Mouse (Mus musculus) forebrain, postnatal 0 days (tissue): ENCODE data around the gene Olfr1131. TPM values are rescaled to one million over a fixed set of nuclear protein-coding genes. Genes with fewer than 3 reads are reported as not detected.
"Not testable (repeated sequence)": the region's sequence is repeated elsewhere in the genome, so short reads cannot be mapped to it uniquely, and the experiment has no call there.

ENCODE experiments used
- ATAC-seq: fragments of 200-750 bp; cut with Nextera tagmentation; 2 replicates; pipeline ENCODE4 v1.8.0; 2017; ENCODE audit warnings: mild to moderate bottlenecking, moderate library complexity
- DNase-seq: peaks from one replicate; pipeline ENCODE4 v3.0.0-alpha.2; 2015
- H3K27ac ChIP-seq: fragments of 300-500 bp; sonication (generic); 2 replicates; pipeline ENCODE4 v1.5.1; 2014; ENCODE audit warnings: low read depth, mild to moderate bottlenecking, antibody characterized with exemption, low read length, moderate library complexity, mixed read lengths
- H3K27me3 ChIP-seq: fragments of 300-500 bp; sonication (generic); 2 replicates; pipeline ENCODE4 v1.6.1; 2014; ENCODE audit warnings: mild to moderate bottlenecking, low read length, mixed read lengths; ENCODE audit not compliant: insufficient read depth
- H3K36me3 ChIP-seq: fragments of 300-500 bp; sonication (generic); 2 replicates; pipeline ENCODE4 v1.6.1; 2014; ENCODE audit warnings: mild to moderate bottlenecking, moderate library complexity; ENCODE audit not compliant: insufficient read depth
- H3K4me1 ChIP-seq: fragments of 300-500 bp; sonication (generic); 2 replicates; pipeline ENCODE4 v1.6.1; 2014; ENCODE audit warnings: antibody characterized with exemption; ENCODE audit not compliant: insufficient read depth
- H3K4me2 ChIP-seq: fragments of 300-500 bp; sonication (generic); 2 replicates; pipeline ENCODE4 v1.6.1; 2014; ENCODE audit warnings: low read depth, mild to moderate bottlenecking, moderate library complexity
- H3K4me3 ChIP-seq: fragments of 300-500 bp; sonication (generic); 2 replicates; pipeline ENCODE4 v1.5.1; 2014; ENCODE audit warnings: low read depth, low read length, mixed read lengths
- H3K9ac ChIP-seq: fragments of 300-500 bp; sonication (generic); 2 replicates; pipeline ENCODE4 v1.6.1; 2014; ENCODE audit warnings: mild to moderate bottlenecking
- H3K9me3 ChIP-seq: fragments of 300-500 bp; sonication (generic); 2 replicates; pipeline ENCODE4 v1.6.1; 2016; ENCODE audit warnings: low read length
- CTCF ChIP-seq: sonication (generic); IDR thresholded peaks from 2 replicates; pipeline ENCODE4 v1.5.1; 2016; ENCODE audit warnings: antibody characterized with exemption, control low read depth, low read depth
- WGBS: fragments of 180-500 bp; shearing (Covaris S2); extraction: QIAGEN DNeasy Blood & Tissue Kit; methylation state at CpG from one replicate; pipeline ENCODE4 v1.1.7; 2014; 5-methylcytosine and 5-hydroxymethylcytosine counted together
- polyA plus RNA-seq: library from polyadenylated mRNA; unstranded; fragments of >200 nt; fragmentation: Nextera tagmentation; extraction: Ambion mirVana; gene quantifications from 2 replicates; pipeline ENCODE4 v1.2.1, GENCODE M21; 2015
- total RNA-seq: library from RNA; depleted of rRNA; stranded (reverse); fragments of >200 nt; gene quantifications from 2 replicates; pipeline ENCODE4 v1.2.3, GENCODE M21; 2014; rRNA removed

Olfr1131 gene
- total RNA-seq (not detected in 2 replicates), polyA plus RNA-seq (not detected in 2 replicates)

GRCm38 (mm10) chr2:87626804-87627203 is at the start of gene Olfr1131:
TSS of gene Olfr1131 (plus strand) at chr2:87627104.
- Histone ChIP-seq H3K9ac (no peak within 1 kb of the TSS), H3K4me1 (no peaks in the 10 kb centered on the region), H3K27me3 (no peaks in the 10 kb centered on the region), H3K27ac (no peak within 1 kb of the TSS), H3K4me3 (no peak within 1 kb of the TSS), H3K9me3 (no peaks in the 10 kb centered on the region), H3K4me2 (no peak within 1 kb of the TSS), H3K36me3 (no peaks in the 10 kb centered on the region)
- TF ChIP-seq CTCF = no peak
- no peak for DNase-seq
- ATAC-seq = no peak
- 68% methylated on average over 3 of the region's 3 CpGs for WGBS

- H3K27me3 ChIP-seq, H3K4me2 ChIP-seq, H3K4me1 ChIP-seq, DNase-seq, ATAC-seq, H3K27ac ChIP-seq, H3K9ac ChIP-seq, H3K36me3 ChIP-seq, H3K4me3 ChIP-seq, H3K9me3 ChIP-seq: not testable (repeated sequence)
These were observed 21.0 kb upstream of the Olfr1131 start, which contains the start of gene Olfr1130 for GRCm38 (mm10) chr2:87605912-87606311. TSS of gene Olfr1130 (plus strand) at chr2:87606212.

GRCm38 (mm10) chr2:87637435-87637834 is 10.5 kb downstream of the Olfr1131 start, which contains the start of gene Olfr1132:
TSS of gene Olfr1132 (minus strand) at chr2:87637535.
- Histone ChIP-seq H3K4me1 (no peaks in the 10 kb centered on the region), H3K27me3 (no peaks in the 10 kb centered on the region), H3K36me3 (no peaks in the 10 kb centered on the region), H3K9me3 (no peaks in the 10 kb centered on the region), H3K4me3 (no peak within 1 kb of the TSS), H3K9ac (no peak within 1 kb of the TSS), H3K27ac (no peak within 1 kb of the TSS), H3K4me2 (no peak within 1 kb of the TSS)
- DNase-seq (no peak), ATAC-seq (no peak)
- no peak for TF ChIP-seq CTCF

- Histone ChIP-seq H3K4me1 (no peaks in the 10 kb centered on the region), H3K9ac (no peak overlapping the region), H3K4me3 (no peak overlapping the region), H3K4me2 (no peak overlapping the region), H3K27me3 (no peaks in the 10 kb centered on the region), H3K27ac (no peak overlapping the region), H3K9me3 (no peaks in the 10 kb centered on the region), H3K36me3 (no peaks in the 10 kb centered on the region)
- no peak for ATAC-seq
- DNase-seq = no peak
- no peak for TF ChIP-seq CTCF
These were observed 15.5 kb downstream of the Olfr1131 start for GRCm38 (mm10) chr2:87642441-87642840.

GRCm38 (mm10) chr2:87647274-87647673 is 20.4 kb downstream of the Olfr1131 start, which contains the start of gene Olfr1133:
TSS of gene Olfr1133 (minus strand) at chr2:87647374.
- no peak for ATAC-seq
- Histone ChIP-seq H3K4me1 (no peaks in the 10 kb centered on the region), H3K4me3 (no peak within 1 kb of the TSS), H3K4me2 (no peak within 1 kb of the TSS), H3K9ac (no peak within 1 kb of the TSS), H3K27me3 (no peaks in the 10 kb centered on the region), H3K36me3 (no peaks in the 10 kb centered on the region), H3K27ac (no peak within 1 kb of the TSS), H3K9me3 (no peaks in the 10 kb centered on the region)
- no peak for DNase-seq
- no peak for TF ChIP-seq CTCF

GRCm38 (mm10) chr2:87658360-87658759 is 31.5 kb downstream of the Olfr1131 start, which contains the start of gene Olfr1134:
TSS of gene Olfr1134 (minus strand) at chr2:87658460.
- H3K27ac ChIP-seq = no peak within 1 kb of the TSS
- H3K9me3 ChIP-seq = no peaks in the 10 kb centered on the region
- 80% methylated on average over 2 of the region's 2 CpGs for WGBS
- no peak within 1 kb of the TSS for H3K4me2 ChIP-seq
- H3K4me3 ChIP-seq = no peak within 1 kb of the TSS
- no peak within 1 kb of the TSS for H3K9ac ChIP-seq
- no peaks in the 10 kb centered on the region for H3K27me3 ChIP-seq
- TF ChIP-seq CTCF = no peak
- H3K36me3 ChIP-seq = no peaks in the 10 kb centered on the region
- no peak for ATAC-seq
- no peaks in the 10 kb centered on the region for H3K4me1 ChIP-seq
- no peak for DNase-seq

GRCm38 (mm10) chr2:87673564-87673963 is 46.7 kb downstream of the Olfr1131 start, which contains the start of gene Olfr1135:
TSS of gene Olfr1135 (minus strand) at chr2:87673664.
- Histone ChIP-seq H3K4me3 (no peak within 1 kb of the TSS), H3K4me2 (no peak within 1 kb of the TSS), H3K27me3 (no peaks in the 10 kb centered on the region), H3K9ac (no peak within 1 kb of the TSS), H3K4me1 (no peaks in the 10 kb centered on the region), H3K36me3 (no peaks in the 10 kb centered on the region), H3K9me3 (no peaks in the 10 kb centered on the region), H3K27ac (no peak within 1 kb of the TSS)
- no peak for ATAC-seq
- no peak for DNase-seq
- TF ChIP-seq CTCF = no peak
- WGBS = 17% methylated on average over 1 of the region's 1 CpGs

Other genes starting within 250 kb of the Olfr1131 start
- not detected in 2 replicates for gene Olfr1122, start 241.3 kb upstream of the Olfr1131 start, total RNA-seq
- gene Olfr1122, start 241.3 kb upstream of the Olfr1131 start, polyA plus RNA-seq = not detected in 2 replicates
- not detected in 2 replicates for gene Olfr1123, start 210.5 kb upstream of the Olfr1131 start, total RNA-seq
- gene Olfr1123, start 210.5 kb upstream of the Olfr1131 start, polyA plus RNA-seq = not detected in 2 replicates
- not detected in 2 replicates for gene Olfr1124, start 196.8 kb upstream of the Olfr1131 start, total RNA-seq
- 0.08 TPM in 2 replicates for gene Olfr1124, start 196.8 kb upstream of the Olfr1131 start, polyA plus RNA-seq
- gene Olfr1126, start 173.1 kb upstream of the Olfr1131 start, total RNA-seq = not detected in 2 replicates
- not detected in 2 replicates for gene Olfr1126, start 173.1 kb upstream of the Olfr1131 start, polyA plus RNA-seq
- gene Pramel7, start 130.0 kb upstream of the Olfr1131 start, total RNA-seq = not detected in 2 replicates
- not detected in 2 replicates for gene Pramel7, start 130.0 kb upstream of the Olfr1131 start, polyA plus RNA-seq
- not detected in 2 replicates for gene Pramel6, start 120.5 kb upstream of the Olfr1131 start, total RNA-seq
- gene Pramel6, start 120.5 kb upstream of the Olfr1131 start, polyA plus RNA-seq = not detected in 2 replicates
- gene Olfr153, start 95.3 kb upstream of the Olfr1131 start, total RNA-seq = not detected in 2 replicates
- not detected in 2 replicates for gene Olfr153, start 95.3 kb upstream of the Olfr1131 start, polyA plus RNA-seq
- not detected in 2 replicates for gene Olfr1128, start 81.6 kb upstream of the Olfr1131 start, total RNA-seq
- gene Olfr1128, start 81.6 kb upstream of the Olfr1131 start, polyA plus RNA-seq = not detected in 2 replicates
- not detected in 2 replicates for gene Olfr1129, start 53.2 kb upstream of the Olfr1131 start, total RNA-seq
- not detected in 2 replicates for gene Olfr1129, start 53.2 kb upstream of the Olfr1131 start, polyA plus RNA-seq
- 0.14 TPM in 1 of 2 replicates, not detected in the other for gene Olfr1130, start 20.9 kb upstream of the Olfr1131 start, total RNA-seq
- gene Olfr1130, start 20.9 kb upstream of the Olfr1131 start, polyA plus RNA-seq = not detected in 2 replicates
- gene Olfr1132, start 10.4 kb downstream of the Olfr1131 start, total RNA-seq = not detected in 2 replicates
- gene Olfr1132, start 10.4 kb downstream of the Olfr1131 start, polyA plus RNA-seq = not detected in 2 replicates
- gene Olfr1133, start 20.3 kb downstream of the Olfr1131 start, total RNA-seq = not detected in 2 replicates
- gene Olfr1133, start 20.3 kb downstream of the Olfr1131 start, polyA plus RNA-seq = not detected in 2 replicates
- not detected in 2 replicates for gene Olfr1134, start 31.4 kb downstream of the Olfr1131 start, total RNA-seq
- not detected in 2 replicates for gene Olfr1134, start 31.4 kb downstream of the Olfr1131 start, polyA plus RNA-seq
- gene Olfr1135, start 46.6 kb downstream of the Olfr1131 start, total RNA-seq = not detected in 2 replicates
- gene Olfr1135, start 46.6 kb downstream of the Olfr1131 start, polyA plus RNA-seq = not detected in 2 replicates
- gene Olfr1136, start 66.8 kb downstream of the Olfr1131 start, total RNA-seq = not detected in 2 replicates
- gene Olfr1136, start 66.8 kb downstream of the Olfr1131 start, polyA plus RNA-seq = not detected in 2 replicates
- not detected in 2 replicates for gene Olfr1137, start 86.1 kb downstream of the Olfr1131 start, total RNA-seq
- gene Olfr1137, start 86.1 kb downstream of the Olfr1131 start, polyA plus RNA-seq = not detected in 2 replicates
- not detected in 2 replicates for gene Olfr1138, start 112.9 kb downstream of the Olfr1131 start, total RNA-seq
- gene Olfr1138, start 112.9 kb downstream of the Olfr1131 start, polyA plus RNA-seq = not detected in 2 replicates
- not detected in 2 replicates for gene Olfr1140, start 116.6 kb downstream of the Olfr1131 start, total RNA-seq
- not detected in 2 replicates for gene Olfr1140, start 116.6 kb downstream of the Olfr1131 start, polyA plus RNA-seq
- gene Olfr1141, start 126.9 kb downstream of the Olfr1131 start, total RNA-seq = not detected in 2 replicates
- gene Olfr1141, start 126.9 kb downstream of the Olfr1131 start, polyA plus RNA-seq = not detected in 2 replicates
- gene Olfr152, start 152.4 kb downstream of the Olfr1131 start, total RNA-seq = not detected in 2 replicates
- not detected in 2 replicates for gene Olfr152, start 152.4 kb downstream of the Olfr1131 start, polyA plus RNA-seq
- gene Olfr1143, start 173.5 kb downstream of the Olfr1131 start, total RNA-seq = not detected in 2 replicates
- gene Olfr1143, start 173.5 kb downstream of the Olfr1131 start, polyA plus RNA-seq = not detected in 2 replicates
- gene Olfr1145, start 182.7 kb downstream of the Olfr1131 start, total RNA-seq = not detected in 2 replicates
- not detected in 2 replicates for gene Olfr1145, start 182.7 kb downstream of the Olfr1131 start, polyA plus RNA-seq
- not detected in 2 replicates for gene Olfr1148, start 203.4 kb downstream of the Olfr1131 start, total RNA-seq
- gene Olfr1148, start 203.4 kb downstream of the Olfr1131 start, polyA plus RNA-seq = not detected in 2 replicates
- gene Olfr1150-ps1, start 216.9 kb downstream of the Olfr1131 start, total RNA-seq = not detected in 2 replicates
- gene Olfr1150-ps1, start 216.9 kb downstream of the Olfr1131 start, polyA plus RNA-seq = not detected in 2 replicates
- not detected in 2 replicates for gene Olfr1151, start 228.8 kb downstream of the Olfr1131 start, total RNA-seq
- gene Olfr1151, start 228.8 kb downstream of the Olfr1131 start, polyA plus RNA-seq = not detected in 2 replicates
- not detected in 2 replicates for gene Olfr1152, start 239.4 kb downstream of the Olfr1131 start, total RNA-seq
- not detected in 2 replicates for gene Olfr1152, start 239.4 kb downstream of the Olfr1131 start, polyA plus RNA-seq